Mouse (Mus musculus) testis, adult 2 months (tissue): Measurements from ENCODE around the gene Ppara. TPM values are rescaled to one million over a fixed set of nuclear protein-coding genes. Genes with fewer than 3 reads are reported as not detected.

Source experiments
- H3K27ac ChIP-seq: fragments of 200-500 bp; 2 replicates; pipeline ENCODE4 v1.5.1; 2012; ENCODE audit warnings: low read depth, low read length; ENCODE audit not compliant: control insufficient read depth, insufficient read depth
- H3K27me3 ChIP-seq: fragments of 200-500 bp; 2 replicates; pipeline ENCODE4 v1.6.1; 2012; ENCODE audit warnings: mild to moderate bottlenecking, low read length, moderate library complexity; ENCODE audit not compliant: control insufficient read depth, insufficient read depth
- H3K36me3 ChIP-seq: fragments of 200-500 bp; 2 replicates; pipeline ENCODE4 v1.6.1; 2012; ENCODE audit warnings: mild to moderate bottlenecking, low read length; ENCODE audit not compliant: control insufficient read depth, insufficient read depth
- H3K4me1 ChIP-seq: fragments of 200-500 bp; 2 replicates; pipeline ENCODE4 v1.6.1; 2012; ENCODE audit warnings: low read length; ENCODE audit not compliant: control insufficient read depth, insufficient read depth
- H3K4me3 ChIP-seq: fragments of 200-500 bp; 2 replicates; pipeline ENCODE4 v1.5.1; 2012; ENCODE audit warnings: low read depth, mild to moderate bottlenecking, low read length, moderate library complexity, mixed read lengths; ENCODE audit not compliant: control insufficient read depth
- CTCF ChIP-seq: fragments of 200-500 bp; IDR thresholded peaks from 2 replicates; pipeline ENCODE4 v1.5.1; 2012; ENCODE audit warnings: low read depth, mild to moderate bottlenecking, inconsistent platforms, low read length, moderate library complexity; ENCODE audit not compliant: control insufficient read depth, insufficient read depth, insufficient replicate concordance
- POLR2A ChIP-seq: fragments of 200-500 bp; IDR thresholded peaks from 2 replicates; pipeline ENCODE4 v1.6.1; 2012; ENCODE audit warnings: low read depth, mild to moderate bottlenecking, inconsistent platforms, low read length, moderate library complexity; ENCODE audit not compliant: control insufficient read depth
- polyA plus RNA-seq: library from polyadenylated mRNA; depleted of rRNA; stranded (reverse); fragments of >200 nt; gene quantifications from 2 replicates; pipeline ENCODE4 v1.2.3, GENCODE M21; 2012

Ppara gene
- polyA plus RNA-seq, 1 experiment: 0.63 TPM

DNA sequence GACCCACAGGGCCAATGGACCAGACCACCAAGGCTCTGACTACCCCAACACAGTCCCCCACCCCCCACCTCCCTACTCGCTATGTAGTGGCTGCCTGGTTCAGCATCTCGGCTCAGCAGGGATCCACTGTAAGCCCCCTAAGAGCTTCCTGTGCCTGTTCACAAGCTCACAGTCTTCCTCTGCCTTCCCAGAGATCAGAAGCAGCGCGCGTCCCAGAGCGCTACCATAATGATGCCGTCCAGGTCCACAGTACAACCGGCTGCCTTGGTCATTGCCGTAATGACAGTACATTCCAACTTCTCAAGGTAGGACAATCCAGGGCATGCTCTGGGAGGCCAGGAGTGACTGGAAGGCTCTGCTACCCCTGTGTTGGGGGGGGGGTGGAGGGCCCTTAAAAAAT, 34.1 kb upstream of the Ppara start:
- H3K27ac ChIP-seq: no peak overlapping the region
- no peak overlapping the region for H3K4me3 ChIP-seq
- peaks cover 2% of the 10 kb centered on the region; the same call in 1 of the 2 replicates for H3K4me1 ChIP-seq
- no peaks in the 10 kb centered on the region for H3K36me3 ChIP-seq
- no peak for TF ChIP-seq CTCF
- no peak for TF ChIP-seq POLR2A
- H3K27me3 ChIP-seq: no peaks in the 10 kb centered on the region

- Histone ChIP-seq H3K4me1 (peaks cover 2% of the 10 kb centered on the region; the same call in 1 of the 2 replicates), H3K27me3 (no peaks in the 10 kb centered on the region), H3K36me3 (no peaks in the 10 kb centered on the region), H3K27ac (no peak overlapping the region; the same call in 1 of the 2 replicates), H3K4me3 (no peak overlapping the region)
- TF ChIP-seq CTCF: no peak
- no peak for TF ChIP-seq POLR2A
Measured at GRCm38 (mm10) chr15:85701128-85701930, 33.5 kb upstream of the Ppara start.

GRCm38 (mm10) chr15:85702411-85702951, 32.3 kb upstream of the Ppara start:
- no peaks in the 10 kb centered on the region for H3K36me3 ChIP-seq
- H3K27ac ChIP-seq: no peak overlapping the region
- H3K27me3 ChIP-seq: no peaks in the 10 kb centered on the region
- H3K4me1 ChIP-seq: peaks cover 2% of the 10 kb centered on the region; the same call in 1 of the 2 replicates
- H3K4me3 ChIP-seq: no peak overlapping the region
- TF ChIP-seq CTCF (no peak), POLR2A (no peak)

- Histone ChIP-seq H3K27me3 (no peaks in the 10 kb centered on the region), H3K4me3 (no peak overlapping the region), H3K27ac (no peak overlapping the region), H3K36me3 (no peaks in the 10 kb centered on the region), H3K4me1 (peaks cover 2% of the 10 kb centered on the region; the same call in 1 of the 2 replicates)
- TF ChIP-seq CTCF (no peak), POLR2A (no peak)
Measured at GRCm38 (mm10) chr15:85703194-85703641, 31.6 kb upstream of the Ppara start.

GRCm38 (mm10) chr15:85703858-85704257, 30.9 kb upstream of the Ppara start:
- Histone ChIP-seq H3K4me3 (no peak overlapping the region), H3K27me3 (no peaks in the 10 kb centered on the region), H3K27ac (no peak overlapping the region), H3K36me3 (no peaks in the 10 kb centered on the region), H3K4me1 (peaks cover 3% of the 10 kb centered on the region; the same call in 1 of the 2 replicates)
- TF ChIP-seq CTCF (no peak), POLR2A (no peak)

DNA sequence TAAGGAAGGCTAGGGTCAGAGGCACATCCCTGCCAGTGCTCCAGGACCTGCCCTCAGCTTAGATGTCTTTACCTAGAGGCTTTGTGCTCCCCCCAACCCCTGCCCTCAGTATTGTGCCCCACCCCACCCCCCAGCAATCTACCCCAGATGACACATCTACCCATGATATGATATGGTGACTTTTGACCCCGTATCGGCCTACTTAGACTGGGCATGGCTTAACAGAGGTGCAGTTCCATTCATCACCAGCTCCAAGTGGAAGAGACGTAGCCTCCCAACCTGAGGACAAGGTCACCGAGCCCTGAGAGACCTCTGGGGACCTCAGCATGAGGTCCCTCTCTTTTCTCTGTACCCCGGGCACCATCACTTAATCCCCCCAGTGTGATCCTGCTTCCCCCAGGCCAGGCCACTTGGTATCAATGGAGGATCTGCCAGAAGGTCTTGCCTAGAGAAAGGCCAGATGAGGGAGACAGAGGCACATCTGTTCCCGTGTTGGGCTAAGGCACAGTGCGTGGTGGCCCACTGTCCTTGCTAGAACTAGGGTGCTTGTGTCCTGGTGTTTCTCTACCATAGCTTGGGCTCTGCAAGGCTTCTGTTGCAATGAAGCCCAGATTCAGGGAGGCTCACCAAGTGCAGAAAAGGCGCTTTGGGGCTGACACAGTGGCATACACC, 30.3 kb upstream of the Ppara start:
- Histone ChIP-seq H3K4me1 (peaks cover 5% of the 10 kb centered on the region), H3K27me3 (no peaks in the 10 kb centered on the region), H3K4me3 (no peak overlapping the region), H3K27ac (no peak overlapping the region), H3K36me3 (no peaks in the 10 kb centered on the region)
- TF ChIP-seq POLR2A: no peak
- TF ChIP-seq CTCF: no peak

- Histone ChIP-seq H3K36me3 (no peaks in the 10 kb centered on the region), H3K4me3 (no peak overlapping the region), H3K27me3 (no peaks in the 10 kb centered on the region), H3K27ac (no peak overlapping the region), H3K4me1 (peaks cover 5% of the 10 kb centered on the region)
- TF ChIP-seq POLR2A (no peak), CTCF (no peak)
Measured at GRCm38 (mm10) chr15:85705013-85705528, 29.7 kb upstream of the Ppara start.
